Mouse (Mus musculus) hindbrain, embryonic 15.5 days (tissue): ENCODE data around the gene Gramd4. TPM values are rescaled to one million over a fixed set of nuclear protein-coding genes. Genes with fewer than 3 reads are reported as not detected.

Experiments
- ATAC-seq: fragments of 200-750 bp; cut with Nextera tagmentation; 2 replicates; pipeline ENCODE4 v1.8.0; 2017; ENCODE audit warnings: low read depth, moderate number of reproducible peaks, moderate TSS enrichment; ENCODE audit not compliant: low FRiP score
- H3K27ac ChIP-seq: fragments of 300-500 bp; sonication (generic); replicated peaks from 2 replicates; pipeline ENCODE4 v1.5.1; 2015; ENCODE audit warnings: mild to moderate bottlenecking, inconsistent platforms
- H3K27me3 ChIP-seq: fragments of 300-500 bp; sonication (generic); 2 replicates; pipeline ENCODE4 v1.6.1; 2015; ENCODE audit warnings: control low read depth, inconsistent platforms
- H3K36me3 ChIP-seq: fragments of 300-500 bp; sonication (generic); 2 replicates; pipeline ENCODE4 v1.6.1; 2015; ENCODE audit warnings: control low read depth, inconsistent platforms
- H3K4me1 ChIP-seq: fragments of 300-500 bp; sonication (generic); replicated peaks from 2 replicates; pipeline ENCODE4 v1.6.1; 2015; ENCODE audit warnings: control low read depth, inconsistent platforms
- H3K4me2 ChIP-seq: fragments of 300-500 bp; sonication (generic); 2 replicates; pipeline ENCODE4 v1.6.1; 2015; ENCODE audit warnings: moderate library complexity, mild to moderate bottlenecking, inconsistent platforms
- H3K4me3 ChIP-seq: fragments of 300-500 bp; sonication (generic); 2 replicates; pipeline ENCODE4 v1.5.1; 2015; ENCODE audit warnings: mild to moderate bottlenecking, inconsistent platforms
- H3K9ac ChIP-seq: fragments of 300-500 bp; sonication (generic); 2 replicates; pipeline ENCODE4 v1.6.1; 2015; ENCODE audit warnings: inconsistent platforms
- H3K9me3 ChIP-seq: fragments of 300-500 bp; sonication (generic); 2 replicates; pipeline ENCODE4 v1.6.1; 2016; ENCODE audit warnings: control low read depth, inconsistent platforms
- whole genome bisulfite sequencing: fragments of 180-500 bp; shearing (Covaris S2); methylation state at CpG from one replicate; pipeline ENCODE4 v1.1.7; 2015; 5-methylcytosine and 5-hydroxymethylcytosine counted together
- polyA plus RNA-seq: library from polyadenylated mRNA; unstranded; fragments of >200 nt; fragmentation: Nextera tagmentation; extraction: Ambion mirVana; gene quantifications from 2 replicates; pipeline ENCODE4 v1.2.1, GENCODE M21; 2015

The Gramd4 gene
- polyA plus RNA-seq, 1 experiment from 2014 or later = 33.4 TPM

GRCm38 (mm10) chr15:86064850-86065229, 7.3 kb downstream of the Gramd4 start:
- Histone ChIP-seq H3K4me2 (no peak overlapping the region), H3K27me3 (no peaks in the 10 kb centered on the region), H3K36me3 (no peaks in the 10 kb centered on the region), H3K4me3 (no peak overlapping the region), H3K4me1 (peaks cover 68% of the 10 kb centered on the region), H3K9ac (no peak overlapping the region), H3K9me3 (no peaks in the 10 kb centered on the region), H3K27ac (no peak overlapping the region)
- no peak for ATAC-seq
- 95% methylated on average over 3 of the region's 3 CpGs for WGBS

- no peaks in the 10 kb centered on the region for H3K27me3 ChIP-seq
- no peak overlapping the region for H3K4me3 ChIP-seq
- no peak for ATAC-seq
- no peak overlapping the region for H3K27ac ChIP-seq
- no peaks in the 10 kb centered on the region for H3K9me3 ChIP-seq
- peaks cover 68% of the 10 kb centered on the region for H3K4me1 ChIP-seq
- no peaks in the 10 kb centered on the region for H3K36me3 ChIP-seq
- 87% methylated on average over 4 of the region's 4 CpGs for WGBS
- H3K9ac ChIP-seq = no peak overlapping the region
- no peak overlapping the region for H3K4me2 ChIP-seq
Measured at GRCm38 (mm10) chr15:86065367-86065766, 7.9 kb downstream of the Gramd4 start.

- no peak overlapping the region for H3K9ac ChIP-seq
- no peaks in the 10 kb centered on the region for H3K36me3 ChIP-seq
- 73% methylated on average over 14 of the region's 14 CpGs for WGBS
- H3K4me3 ChIP-seq = no peak overlapping the region
- ATAC-seq = no peak
- no peak overlapping the region for H3K27ac ChIP-seq
- H3K9me3 ChIP-seq = no peaks in the 10 kb centered on the region
- no peak overlapping the region for H3K4me2 ChIP-seq
- no peaks in the 10 kb centered on the region for H3K27me3 ChIP-seq
- peaks cover 65% of the 10 kb centered on the region for H3K4me1 ChIP-seq
Measured at GRCm38 (mm10) chr15:86066836-86067580, 9.5 kb downstream of the Gramd4 start.

GRCm38 (mm10) chr15:86067581-86067910, 10.1 kb downstream of the Gramd4 start:
- Histone ChIP-seq H3K27me3 (no peaks in the 10 kb centered on the region), H3K27ac (no peak overlapping the region), H3K36me3 (no peaks in the 10 kb centered on the region), H3K4me1 (peaks cover 60% of the 10 kb centered on the region), H3K9ac (no peak overlapping the region), H3K4me3 (no peak overlapping the region), H3K9me3 (no peaks in the 10 kb centered on the region), H3K4me2 (no peak overlapping the region)
- WGBS = 69% methylated on average over 6 of the region's 6 CpGs
- no peak for ATAC-seq

GRCm38 (mm10) chr15:86067941-86068495, 10.5 kb downstream of the Gramd4 start:
- H3K4me1 ChIP-seq = peaks cover 55% of the 10 kb centered on the region

GRCm38 (mm10) chr15:86069011-86069791, 11.7 kb downstream of the Gramd4 start:
- Histone ChIP-seq H3K4me1 (peaks cover 49% of the 10 kb centered on the region), H3K9me3 (no peaks in the 10 kb centered on the region), H3K9ac (no peak overlapping the region), H3K4me3 (no peak overlapping the region), H3K36me3 (no peaks in the 10 kb centered on the region), H3K27ac (peak overlapping the region; percentile 18; the same call in 1 of the 2 replicates), H3K4me2 (no peak overlapping the region), H3K27me3 (no peaks in the 10 kb centered on the region)
- no peak for ATAC-seq
- WGBS = 74% methylated on average over 10 of the region's 10 CpGs

More at GRCm38 (mm10) chr15:86067941-86068495, 10.5 kb downstream of the Gramd4 start:
- no peak overlapping the region for H3K27ac ChIP-seq
- no peak overlapping the region for H3K4me2 ChIP-seq
- WGBS = 83% methylated on average over 4 of the region's 4 CpGs
- no peaks in the 10 kb centered on the region for H3K36me3 ChIP-seq
- H3K9me3 ChIP-seq = no peaks in the 10 kb centered on the region
- no peak overlapping the region for H3K9ac ChIP-seq
- H3K27me3 ChIP-seq = no peaks in the 10 kb centered on the region
- ATAC-seq = no peak
- H3K4me3 ChIP-seq = no peak overlapping the region

GRCm38 (mm10) chr15:86070368-86070767, 12.9 kb downstream of the Gramd4 start:
- Histone ChIP-seq H3K36me3 (no peaks in the 10 kb centered on the region), H3K27ac (peak overlapping the region; percentile 18), H3K4me3 (no peak overlapping the region), H3K27me3 (no peaks in the 10 kb centered on the region), H3K4me1 (peaks cover 49% of the 10 kb centered on the region), H3K4me2 (no peak overlapping the region), H3K9me3 (no peaks in the 10 kb centered on the region), H3K9ac (no peak overlapping the region)
- WGBS = 44% methylated on average over 11 of the region's 11 CpGs
- peak; percentile 46; the same call in 1 of the 2 replicates for ATAC-seq

GRCm38 (mm10) chr15:86071166-86071565, 13.7 kb downstream of the Gramd4 start:
- Histone ChIP-seq H3K9ac (no peak overlapping the region), H3K4me2 (no peak overlapping the region), H3K4me1 (peaks cover 49% of the 10 kb centered on the region), H3K27me3 (no peaks in the 10 kb centered on the region), H3K9me3 (no peaks in the 10 kb centered on the region), H3K36me3 (no peaks in the 10 kb centered on the region), H3K27ac (peak overlapping the region; percentile 18; the same call in 1 of the 2 replicates), H3K4me3 (no peak overlapping the region)
- WGBS = 88% methylated on average over 1 of the region's 1 CpGs
- no peak for ATAC-seq

- Histone ChIP-seq H3K4me3 (no peak overlapping the region), H3K9ac (no peak overlapping the region), H3K4me2 (no peak overlapping the region), H3K9me3 (no peaks in the 10 kb centered on the region), H3K27me3 (no peaks in the 10 kb centered on the region), H3K27ac (no peak overlapping the region), H3K36me3 (no peaks in the 10 kb centered on the region), H3K4me1 (peaks cover 36% of the 10 kb centered on the region)
- WGBS = 88% methylated on average over 16 of the region's 16 CpGs
- no peak for ATAC-seq
Measured at GRCm38 (mm10) chr15:86074171-86074937, 16.9 kb downstream of the Gramd4 start.

- no peaks in the 10 kb centered on the region for H3K9me3 ChIP-seq
- H3K4me3 ChIP-seq = no peak overlapping the region
- H3K36me3 ChIP-seq = no peaks in the 10 kb centered on the region
- WGBS = 93% methylated on average over 20 of the region's 20 CpGs
- no peak for ATAC-seq
- H3K4me2 ChIP-seq = no peak overlapping the region
- H3K27ac ChIP-seq = no peak overlapping the region
- H3K9ac ChIP-seq = no peak overlapping the region
- peaks cover 25% of the 10 kb centered on the region for H3K4me1 ChIP-seq
- no peaks in the 10 kb centered on the region for H3K27me3 ChIP-seq
Measured at GRCm38 (mm10) chr15:86075305-86076047, 18.0 kb downstream of the Gramd4 start.

- WGBS = 83% methylated on average over 2 of the region's 2 CpGs
- Histone ChIP-seq H3K4me2 (no peak overlapping the region), H3K27ac (no peak overlapping the region), H3K4me3 (no peak overlapping the region), H3K4me1 (peaks cover 22% of the 10 kb centered on the region), H3K9me3 (no peaks in the 10 kb centered on the region), H3K9ac (no peak overlapping the region), H3K27me3 (no peaks in the 10 kb centered on the region), H3K36me3 (no peaks in the 10 kb centered on the region)
- ATAC-seq = no peak
Measured at GRCm38 (mm10) chr15:86076048-86076315, 18.5 kb downstream of the Gramd4 start.
